Mouse (Mus musculus) olfactory bulb, adult 2 months (tissue): ENCODE measurements around the gene Atp2c1.

ENCODE experiments used
- CTCF ChIP-seq: fragments of 200-500 bp; IDR thresholded peaks from 2 replicates; pipeline ENCODE4 v1.5.1; 2012; ENCODE audit warnings: low read depth, mild to moderate bottlenecking, low read length, moderate library complexity; ENCODE audit not compliant: insufficient read depth
- POLR2A ChIP-seq: fragments of 200-500 bp; IDR thresholded peaks from 2 replicates; pipeline ENCODE4 v1.6.1; 2012; ENCODE audit warnings: mild to moderate bottlenecking, low read depth, low read length, moderate library complexity; ENCODE audit not compliant: insufficient read depth

GRCm38 (mm10) chr9:105536877-105537276 lies 9.8 kb upstream of the Atp2c1 start:
- TF ChIP-seq CTCF (no peak), POLR2A (no peak)
